Mouse (Mus musculus) liver, embryonic 15.5 days (tissue): ENCODE measurements around the gene Adam29. TPM values are rescaled to one million over a fixed set of nuclear protein-coding genes. Genes with fewer than 3 reads are reported as not detected.

Experiments used
- ATAC-seq: fragments of 200-750 bp; cut with Nextera tagmentation; 2 replicates; pipeline ENCODE4 v1.8.0; 2017; ENCODE audit warnings: moderate number of reproducible peaks, mild to moderate bottlenecking, moderate library complexity; ENCODE audit not compliant: insufficient read depth
- H3K27ac ChIP-seq: fragments of 300-500 bp; sonication (generic); replicated peaks from 2 replicates; pipeline ENCODE4 v1.5.1; 2015; ENCODE audit warnings: mild to moderate bottlenecking, inconsistent platforms
- H3K27me3 ChIP-seq: fragments of 300-500 bp; sonication (generic); 2 replicates; pipeline ENCODE4 v1.6.1; 2015; ENCODE audit warnings: mild to moderate bottlenecking, inconsistent platforms
- H3K36me3 ChIP-seq: fragments of 300-500 bp; sonication (generic); replicated peaks from 2 replicates; pipeline ENCODE4 v1.6.1; 2015; ENCODE audit warnings: moderate library complexity, mild to moderate bottlenecking, inconsistent platforms
- H3K4me1 ChIP-seq: fragments of 300-500 bp; sonication (generic); replicated peaks from 2 replicates; pipeline ENCODE4 v1.6.1; 2015; ENCODE audit warnings: inconsistent platforms
- H3K4me2 ChIP-seq: fragments of 300-500 bp; sonication (generic); 2 replicates; pipeline ENCODE4 v1.6.1; 2015; ENCODE audit warnings: moderate library complexity, mild to moderate bottlenecking, inconsistent platforms
- H3K4me3 ChIP-seq: fragments of 300-500 bp; sonication (generic); replicated peaks from 2 replicates; pipeline ENCODE4 v1.5.1; 2015; ENCODE audit warnings: mild to moderate bottlenecking, inconsistent platforms
- H3K9ac ChIP-seq: fragments of 300-500 bp; sonication (generic); 2 replicates; pipeline ENCODE4 v1.6.1; 2015; ENCODE audit warnings: moderate library complexity, mild to moderate bottlenecking, inconsistent platforms
- H3K9me3 ChIP-seq: fragments of 300-500 bp; sonication (generic); replicated peaks from 2 replicates; pipeline ENCODE4 v1.6.1; 2016; ENCODE audit warnings: inconsistent platforms
- WGBS: fragments of 180-500 bp; shearing (Covaris S2); methylation state at CpG from one replicate; pipeline ENCODE4 v1.1.7; 2015; ENCODE audit warnings: mixed read lengths; ENCODE audit not compliant: insufficient replicate concordance; 5-methylcytosine and 5-hydroxymethylcytosine counted together
- polyA plus RNA-seq: library from polyadenylated mRNA; unstranded; fragments of >200 nt; fragmentation: Nextera tagmentation; extraction: Ambion mirVana; gene quantifications from 2 replicates; pipeline ENCODE4 v1.2.1, GENCODE M21; 2015

The Adam29 gene
- not detected in 2 replicates for polyA plus RNA-seq

- Histone ChIP-seq H3K27ac (no peak within 1 kb of the TSS), H3K36me3 (no peaks in the 10 kb centered on the region), H3K4me2 (no peak within 1 kb of the TSS), H3K9ac (no peak within 1 kb of the TSS), H3K9me3 (no peaks in the 10 kb centered on the region), H3K4me1 (no peaks in the 10 kb centered on the region), H3K4me3 (no peak within 1 kb of the TSS), H3K27me3 (no peaks in the 10 kb centered on the region)
- no peak for ATAC-seq
- 67% methylated on average over 1 of the region's 1 CpGs for WGBS
Observed at GRCm38 (mm10) chr8:55906848-55907247, at the start of gene Adam29. Gene Adam29 (minus strand): TSS chr8:55906948.

GRCm38 (mm10) chr8:55940526-55940880 lies 33.8 kb upstream of the Adam29 start:
- no peak overlapping the region for H3K4me2 ChIP-seq
- H3K4me3 ChIP-seq, result no peak overlapping the region
- ATAC-seq, result no peak
- no peaks in the 10 kb centered on the region for H3K4me1 ChIP-seq
- H3K27ac ChIP-seq, result no peak overlapping the region
- H3K9me3 ChIP-seq, result no peaks in the 10 kb centered on the region
- no peaks in the 10 kb centered on the region for H3K27me3 ChIP-seq
- no peaks in the 10 kb centered on the region for H3K36me3 ChIP-seq
- no peak overlapping the region for H3K9ac ChIP-seq
- 3% methylated on average over 8 of the region's 8 CpGs for WGBS

GRCm38 (mm10) chr8:55939870-55940525 lies 33.2 kb upstream of the Adam29 start, which contains the start of gene Glra3:
Gene Glra3 (plus strand): TSS chr8:55940460.
- no peaks in the 10 kb centered on the region for H3K4me1 ChIP-seq
- H3K27ac ChIP-seq, result no peak within 1 kb of the TSS
- no peak within 1 kb of the TSS for H3K4me3 ChIP-seq
- no peaks in the 10 kb centered on the region for H3K36me3 ChIP-seq
- no peak within 1 kb of the TSS for H3K4me2 ChIP-seq
- no peaks in the 10 kb centered on the region for H3K9me3 ChIP-seq
- no peak within 1 kb of the TSS for H3K9ac ChIP-seq
- ATAC-seq, result no peak
- 16% methylated on average over 11 of the region's 11 CpGs for WGBS
- H3K27me3 ChIP-seq, result no peaks in the 10 kb centered on the region

Other genes with a start within 250 kb of the Adam29 start
- gene Glra3, start 33.5 kb upstream of the Adam29 start, polyA plus RNA-seq, result not detected in 2 replicates